Mouse (Mus musculus) erythroblast, embryonic 14.5 days (primary cell): Measurements from ENCODE around the gene Btbd9.

ENCODE experiments used
- GATA1 ChIP-seq: IDR thresholded peaks from 2 replicates; pipeline ENCODE4 v1.6.1; 2012; ENCODE audit warnings: low read length, inconsistent platforms, mixed read lengths
- TAL1 ChIP-seq: IDR thresholded peaks from 3 replicates; pipeline ENCODE4 v1.6.1; 2012; ENCODE audit warnings: low read length, inconsistent platforms, mixed read lengths

- no peak for TF ChIP-seq GATA1
- TF ChIP-seq TAL1, result no peak
Measured at GRCm38 (mm10) chr17:30602175-30602574, 25.9 kb upstream of the Btbd9 start.
